Mouse (Mus musculus) intestine, embryonic 15.5 days (tissue): ENCODE measurements at regions not wholly inside any gene's neighbourhood (a gene's known extent, or its start where the extent isn't known, plus 50 kb on each side); places are given as distances from the start of the nearest gene placed in this dataset.

Source experiments
- ATAC-seq: fragments of 200-750 bp; cut with Nextera tagmentation; 2 replicates; pipeline ENCODE4 v1.8.0; 2017; ENCODE audit warnings: moderate TSS enrichment, moderate library complexity
- H3K27ac ChIP-seq: fragments of 300-500 bp; sonication (generic); 2 replicates; pipeline ENCODE4 v1.5.1; 2015; ENCODE audit warnings: mild to moderate bottlenecking, inconsistent platforms
- H3K27me3 ChIP-seq: fragments of 300-500 bp; sonication (generic); replicated peaks from 2 replicates; pipeline ENCODE4 v1.6.1; 2015; ENCODE audit warnings: inconsistent platforms
- H3K36me3 ChIP-seq: fragments of 300-500 bp; sonication (generic); 2 replicates; pipeline ENCODE4 v1.6.1; 2015; ENCODE audit warnings: inconsistent platforms
- H3K4me1 ChIP-seq: fragments of 300-500 bp; sonication (generic); replicated peaks from 2 replicates; pipeline ENCODE4 v1.6.1; 2015; ENCODE audit warnings: inconsistent platforms
- H3K4me2 ChIP-seq: fragments of 300-500 bp; sonication (generic); replicated peaks from 2 replicates; pipeline ENCODE4 v1.6.1; 2015; ENCODE audit warnings: mild to moderate bottlenecking, inconsistent platforms
- H3K4me3 ChIP-seq: fragments of 300-500 bp; sonication (generic); replicated peaks from 2 replicates; pipeline ENCODE4 v1.5.1; 2015; ENCODE audit warnings: inconsistent platforms
- H3K9ac ChIP-seq: fragments of 300-500 bp; sonication (generic); 2 replicates; pipeline ENCODE4 v1.6.1; 2015; ENCODE audit warnings: inconsistent platforms
- H3K9me3 ChIP-seq: fragments of 300-500 bp; sonication (generic); 2 replicates; pipeline ENCODE4 v1.6.1; 2016; ENCODE audit warnings: inconsistent platforms
- WGBS: fragments of 180-500 bp; shearing (Covaris S2); methylation state at CpG from one replicate; pipeline ENCODE4 v1.1.7; 2015; 5-methylcytosine and 5-hydroxymethylcytosine counted together

DNA sequence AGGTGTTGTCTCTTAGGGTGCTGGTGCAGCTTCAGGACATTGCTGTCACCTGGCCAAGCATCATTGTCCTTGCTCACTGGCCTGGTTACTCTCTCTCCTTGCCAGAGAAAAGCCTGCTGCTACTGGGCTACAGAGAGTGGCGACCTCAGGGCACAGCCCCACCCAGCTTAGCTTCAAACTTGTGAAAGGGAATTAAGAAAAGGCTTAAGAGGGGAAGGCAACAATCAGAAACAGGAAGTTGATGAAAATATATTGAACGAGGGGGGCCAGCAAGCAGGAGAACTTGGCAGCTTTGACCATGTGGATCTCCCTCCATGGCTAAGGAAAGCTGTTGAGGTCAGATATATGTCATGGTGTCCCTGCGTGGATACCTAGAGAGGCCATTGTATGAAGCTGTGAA lies 151.1 kb downstream of the Cd24a start:
- no peaks in the 10 kb centered on the region for H3K36me3 ChIP-seq
- H3K27ac ChIP-seq: no peak overlapping the region
- H3K27me3 ChIP-seq: no peaks in the 10 kb centered on the region
- no peak for ATAC-seq
- H3K4me3 ChIP-seq: no peak overlapping the region
- no peak overlapping the region for H3K4me2 ChIP-seq
- WGBS: 69% methylated on average over 3 of the region's 3 CpGs
- no peak overlapping the region for H3K9ac ChIP-seq
- H3K4me1 ChIP-seq: no peaks in the 10 kb centered on the region
- no peaks in the 10 kb centered on the region for H3K9me3 ChIP-seq

DNA sequence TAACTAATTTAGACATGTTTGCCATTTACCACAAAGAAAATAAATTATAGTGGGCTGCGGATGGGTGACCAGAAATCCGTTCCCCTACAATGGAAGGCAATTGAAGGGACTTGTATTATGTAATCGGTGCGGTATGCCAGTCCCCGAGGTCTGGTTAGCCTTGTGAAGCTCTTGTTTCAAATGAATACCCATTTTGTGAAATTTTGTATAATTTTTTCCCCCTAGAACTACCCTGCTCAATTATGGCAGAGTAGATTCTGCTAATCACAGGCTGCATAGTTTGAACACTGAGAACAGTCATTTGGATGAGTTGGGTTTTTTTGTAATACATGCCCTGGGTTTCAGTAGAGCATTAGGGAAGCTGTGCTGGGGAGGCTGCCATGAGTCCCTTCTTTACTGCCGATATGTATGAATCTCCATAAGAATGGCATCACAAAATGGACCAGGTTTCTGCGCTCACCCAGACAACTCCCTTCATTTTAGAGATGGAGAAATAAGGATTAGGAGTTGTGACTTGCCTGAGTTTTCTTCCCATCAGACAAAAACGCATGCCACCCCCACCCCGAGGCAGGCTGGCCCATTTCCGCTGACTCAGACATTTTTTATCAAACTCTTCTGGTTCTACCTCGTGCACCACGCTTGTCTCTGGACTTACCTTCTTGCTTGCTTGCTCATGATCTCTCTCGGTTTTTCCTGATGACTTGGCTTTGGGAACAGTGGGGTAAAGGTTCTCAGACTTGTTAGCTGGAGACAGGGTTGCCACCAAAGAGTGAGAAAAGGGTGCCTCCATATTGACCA lies 155.7 kb downstream of the Cd24a start:
- H3K27me3 ChIP-seq: no peaks in the 10 kb centered on the region
- no peaks in the 10 kb centered on the region for H3K4me1 ChIP-seq
- H3K9ac ChIP-seq: no peak overlapping the region
- H3K27ac ChIP-seq: no peak overlapping the region
- no peaks in the 10 kb centered on the region for H3K9me3 ChIP-seq
- H3K4me3 ChIP-seq: no peak overlapping the region
- no peaks in the 10 kb centered on the region for H3K36me3 ChIP-seq
- 84% methylated on average over 13 of the region's 13 CpGs for WGBS
- no peak for ATAC-seq
- no peak overlapping the region for H3K4me2 ChIP-seq

DNA sequence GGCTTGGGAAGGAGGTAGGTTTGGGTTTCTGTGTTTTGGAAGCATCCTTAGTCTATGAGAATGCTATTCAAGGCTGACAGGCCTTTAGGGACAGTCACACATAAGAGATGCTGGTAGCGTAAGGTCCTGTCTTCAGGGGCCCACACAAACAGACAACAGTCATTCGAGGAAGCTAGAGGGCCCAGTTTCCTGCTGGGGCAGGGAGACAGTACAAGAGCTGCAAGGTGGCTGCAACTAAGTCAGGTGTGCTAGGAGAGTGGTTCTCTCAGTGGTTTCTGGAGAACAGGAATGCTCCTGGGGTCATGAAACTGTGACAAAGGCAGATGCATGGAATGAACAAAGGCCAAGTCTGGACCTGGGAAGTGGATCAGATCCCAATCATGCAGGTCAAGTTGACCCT lies 161.1 kb downstream of the Cd24a start:
- Histone ChIP-seq H3K27ac (no peak overlapping the region), H3K9me3 (no peaks in the 10 kb centered on the region), H3K4me3 (no peak overlapping the region), H3K36me3 (no peaks in the 10 kb centered on the region), H3K4me2 (no peak overlapping the region), H3K27me3 (no peaks in the 10 kb centered on the region), H3K9ac (no peak overlapping the region), H3K4me1 (peaks cover 8% of the 10 kb centered on the region)
- no peak for ATAC-seq
- WGBS: 88% methylated on average over 2 of the region's 2 CpGs

DNA sequence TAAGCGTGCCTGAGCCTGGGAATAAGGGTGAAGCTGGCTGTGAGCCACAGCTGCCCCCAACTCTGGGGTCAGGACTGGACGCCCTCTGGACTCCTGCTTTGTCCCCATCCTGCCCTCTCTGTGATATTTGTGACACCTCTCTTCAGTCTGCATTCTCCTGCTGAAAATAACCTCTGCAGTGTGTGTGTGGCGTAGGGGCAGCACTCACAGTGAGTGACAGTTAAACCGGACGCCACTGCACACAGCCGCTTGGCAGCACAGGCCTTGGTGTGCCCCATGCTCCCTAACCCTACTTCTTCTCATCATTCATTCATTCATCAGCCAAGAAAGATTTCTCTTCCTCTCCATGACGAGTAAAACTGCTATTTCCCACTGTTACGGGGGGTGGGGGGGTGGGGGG lies 161.6 kb downstream of the Cd24a start:
- H3K9me3 ChIP-seq: no peaks in the 10 kb centered on the region
- no peak overlapping the region for H3K9ac ChIP-seq
- WGBS: 62% methylated on average over 8 of the region's 8 CpGs
- ATAC-seq: no peak
- H3K4me2 ChIP-seq: no peak overlapping the region
- H3K36me3 ChIP-seq: no peaks in the 10 kb centered on the region
- peaks cover 8% of the 10 kb centered on the region for H3K4me1 ChIP-seq
- H3K27ac ChIP-seq: no peak overlapping the region
- H3K27me3 ChIP-seq: no peaks in the 10 kb centered on the region
- no peak overlapping the region for H3K4me3 ChIP-seq

DNA sequence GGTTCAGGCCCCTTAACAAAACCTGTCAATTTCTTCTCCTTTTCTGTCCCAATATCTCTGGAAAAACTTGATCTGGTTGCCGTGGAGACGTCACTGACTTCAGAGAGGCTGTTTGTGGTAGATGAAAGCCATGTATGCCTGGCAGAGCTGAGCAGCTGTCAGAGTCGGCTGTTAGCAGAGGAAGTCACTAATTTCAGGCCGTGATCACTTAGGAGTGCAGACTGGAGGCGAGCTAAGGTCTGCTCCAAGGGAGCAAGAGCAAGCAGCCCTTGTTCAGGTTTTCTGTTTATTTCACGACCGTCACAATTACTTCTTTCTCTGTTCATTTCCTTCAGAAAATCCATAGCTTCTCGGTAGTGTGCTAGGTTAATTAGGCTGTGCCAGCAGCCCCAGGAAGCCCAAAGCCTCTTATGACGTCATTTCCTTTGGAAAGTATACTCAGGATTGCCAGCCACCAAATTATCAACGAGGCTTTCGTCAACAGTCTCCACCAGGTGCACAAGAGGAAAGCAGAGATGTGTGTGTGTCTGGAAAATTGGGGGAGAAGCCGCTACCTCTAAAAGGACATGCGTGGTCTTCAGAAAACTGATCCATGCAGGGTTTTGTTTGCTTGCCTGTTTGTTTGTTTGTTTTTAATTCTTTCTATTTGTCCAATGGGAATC lies 161.2 kb downstream of the Qrsl1 start:
- Histone ChIP-seq H3K9ac (no peak overlapping the region), H3K27me3 (no peaks in the 10 kb centered on the region), H3K9me3 (no peaks in the 10 kb centered on the region), H3K4me1 (peaks cover 8% of the 10 kb centered on the region), H3K4me3 (no peak overlapping the region), H3K27ac (peak overlapping the region; percentile 29; the same call in 1 of the 2 replicates), H3K4me2 (no peak overlapping the region), H3K36me3 (no peaks in the 10 kb centered on the region)
- no peak for ATAC-seq
- 28% methylated on average over 13 of the region's 13 CpGs for WGBS

DNA sequence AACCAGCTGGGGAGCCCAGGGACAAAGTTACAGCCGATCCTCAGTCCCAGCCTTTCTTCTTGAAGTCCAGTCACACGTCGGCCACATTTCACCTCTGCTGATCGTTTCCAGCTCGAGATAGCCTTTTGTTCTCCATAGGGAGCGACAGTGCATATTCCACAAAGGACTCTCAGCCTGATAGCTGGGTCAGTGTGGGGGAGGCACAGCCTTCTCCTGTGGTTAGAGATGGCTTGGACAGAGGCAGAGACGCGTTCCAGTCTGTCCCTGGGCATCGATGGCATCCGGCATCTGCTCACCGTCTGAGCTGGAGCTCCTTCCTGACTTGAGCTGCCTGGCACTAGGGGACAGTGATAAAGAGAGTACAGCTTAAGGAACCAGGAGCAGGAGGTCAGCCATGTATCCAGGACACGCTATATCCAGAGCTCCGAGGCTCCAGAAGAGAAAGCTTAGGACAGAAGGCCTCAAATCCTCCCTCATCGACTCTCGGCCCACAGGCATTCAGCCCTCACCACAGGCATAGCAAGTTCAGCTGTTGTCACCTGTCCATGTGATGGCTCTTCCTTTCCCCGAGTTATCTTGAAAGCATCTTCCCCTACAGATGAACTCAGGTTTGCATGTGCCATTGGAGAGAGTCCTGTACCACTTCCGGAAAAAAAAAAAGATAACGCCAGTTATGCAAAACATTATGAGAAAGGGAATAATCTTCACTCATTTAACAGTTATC lies 160.0 kb downstream of the Qrsl1 start:
- 67% methylated on average over 18 of the region's 18 CpGs for WGBS
- Histone ChIP-seq H3K27ac (no peak overlapping the region), H3K4me1 (peaks cover 8% of the 10 kb centered on the region), H3K36me3 (no peaks in the 10 kb centered on the region), H3K27me3 (no peaks in the 10 kb centered on the region), H3K9me3 (no peaks in the 10 kb centered on the region), H3K4me2 (no peak overlapping the region), H3K4me3 (no peak overlapping the region), H3K9ac (no peak overlapping the region)
- no peak for ATAC-seq

DNA sequence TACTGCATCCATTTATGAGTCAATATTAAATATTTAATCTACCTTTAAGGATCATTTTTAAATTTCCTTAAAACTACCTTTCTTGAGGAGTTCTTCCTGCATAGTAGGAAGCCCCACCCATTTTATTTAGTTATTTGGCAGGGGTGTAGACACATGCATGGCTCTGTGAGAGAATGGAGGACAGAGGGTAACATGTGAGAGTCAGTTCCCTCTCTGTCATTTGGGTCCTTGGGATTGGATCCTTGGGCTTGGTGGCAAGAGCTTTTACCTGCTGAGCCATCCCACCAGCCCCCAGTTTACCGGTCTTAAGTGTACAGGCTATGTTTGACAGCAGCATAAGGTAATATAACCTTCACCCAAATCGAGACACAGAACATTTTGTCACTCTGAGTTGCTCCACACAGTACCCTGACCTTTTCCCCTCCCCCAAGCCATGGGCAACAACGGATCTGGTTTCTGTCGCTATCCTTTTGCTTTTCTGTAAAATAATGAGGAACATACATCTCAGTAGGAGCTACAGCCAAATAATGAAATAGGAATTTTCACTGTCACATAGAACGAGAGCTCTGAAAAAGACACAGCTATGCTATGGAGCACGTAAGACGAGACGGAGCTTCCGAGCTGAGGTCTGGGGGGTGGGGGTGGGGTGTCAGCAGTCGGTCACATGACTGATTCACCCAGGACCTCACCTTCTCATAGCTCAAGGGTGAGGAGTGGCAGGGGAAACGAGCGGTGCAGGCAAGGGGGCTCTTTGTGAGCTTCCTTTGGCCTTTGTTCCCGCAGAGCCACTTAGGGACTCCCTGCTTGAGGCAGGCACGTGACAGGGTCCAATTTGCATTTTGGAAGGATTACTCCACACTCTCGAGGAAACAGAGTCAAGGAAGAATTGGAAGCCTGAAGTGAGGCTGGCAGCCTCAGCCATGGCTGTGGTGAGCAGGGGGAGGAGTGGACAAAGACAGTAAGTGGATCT lies 159.2 kb downstream of the Qrsl1 start:
- 14% methylated on average over 15 of the region's 15 CpGs for WGBS
- no peak overlapping the region for H3K27ac ChIP-seq
- H3K9ac ChIP-seq: no peak overlapping the region
- no peak overlapping the region for H3K4me3 ChIP-seq
- H3K9me3 ChIP-seq: no peaks in the 10 kb centered on the region
- H3K4me2 ChIP-seq: peak overlapping the region; percentile 47
- peaks cover 8% of the 10 kb centered on the region for H3K4me1 ChIP-seq
- no peaks in the 10 kb centered on the region for H3K36me3 ChIP-seq
- ATAC-seq: peak; percentile 62
- no peaks in the 10 kb centered on the region for H3K27me3 ChIP-seq

DNA sequence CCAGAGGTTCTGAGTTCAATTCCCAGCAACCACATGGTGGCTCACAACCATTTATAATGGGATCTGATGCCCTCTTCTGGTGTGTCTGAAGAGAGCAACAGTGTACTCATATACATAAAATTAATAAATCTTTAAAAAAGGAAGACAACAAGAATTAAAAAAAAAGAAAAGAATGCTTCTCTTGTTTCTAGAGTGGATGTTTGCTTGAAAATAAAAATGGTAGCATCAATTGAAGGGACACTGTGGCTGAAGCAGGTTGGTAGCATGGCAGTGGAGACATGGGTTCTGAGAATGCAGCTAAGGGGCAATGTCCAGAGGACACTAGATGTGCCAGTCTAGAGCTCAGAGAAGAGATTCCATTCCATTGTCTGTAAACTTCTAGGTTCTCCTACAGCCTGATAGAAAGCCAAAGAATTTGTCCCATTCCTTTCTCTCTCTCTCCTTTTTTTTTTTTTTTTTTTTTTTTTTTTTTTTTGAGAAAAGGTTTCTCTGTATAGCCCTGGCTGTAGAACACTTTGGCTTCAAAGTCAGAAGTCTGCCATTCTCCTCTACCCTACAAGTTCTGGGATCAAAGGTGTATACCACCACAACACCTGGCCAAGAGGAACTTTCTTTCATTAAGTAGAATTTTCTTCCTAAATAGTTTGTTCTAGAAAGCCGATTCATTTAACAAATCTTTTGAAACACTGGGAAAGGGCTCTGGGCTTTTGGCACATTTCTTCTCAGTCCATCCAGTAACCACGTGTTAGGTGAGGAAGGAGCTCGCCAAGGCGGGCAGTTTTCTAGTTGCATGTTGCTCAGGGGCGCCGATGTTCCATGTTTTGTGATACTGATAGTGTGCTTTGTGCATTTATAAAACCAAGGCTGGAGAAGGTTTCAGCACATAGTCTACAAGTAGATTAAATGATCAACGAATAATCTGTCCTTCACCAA lies 158.1 kb downstream of the Qrsl1 start:
- peaks cover 8% of the 10 kb centered on the region for H3K4me1 ChIP-seq
- H3K4me2 ChIP-seq: no peak overlapping the region
- H3K9me3 ChIP-seq: no peaks in the 10 kb centered on the region
- H3K36me3 ChIP-seq: no peaks in the 10 kb centered on the region
- H3K27me3 ChIP-seq: no peaks in the 10 kb centered on the region
- H3K9ac ChIP-seq: no peak overlapping the region
- 92% methylated on average over 7 of the region's 7 CpGs for WGBS
- ATAC-seq: no peak
- no peak overlapping the region for H3K27ac ChIP-seq
- no peak overlapping the region for H3K4me3 ChIP-seq

DNA sequence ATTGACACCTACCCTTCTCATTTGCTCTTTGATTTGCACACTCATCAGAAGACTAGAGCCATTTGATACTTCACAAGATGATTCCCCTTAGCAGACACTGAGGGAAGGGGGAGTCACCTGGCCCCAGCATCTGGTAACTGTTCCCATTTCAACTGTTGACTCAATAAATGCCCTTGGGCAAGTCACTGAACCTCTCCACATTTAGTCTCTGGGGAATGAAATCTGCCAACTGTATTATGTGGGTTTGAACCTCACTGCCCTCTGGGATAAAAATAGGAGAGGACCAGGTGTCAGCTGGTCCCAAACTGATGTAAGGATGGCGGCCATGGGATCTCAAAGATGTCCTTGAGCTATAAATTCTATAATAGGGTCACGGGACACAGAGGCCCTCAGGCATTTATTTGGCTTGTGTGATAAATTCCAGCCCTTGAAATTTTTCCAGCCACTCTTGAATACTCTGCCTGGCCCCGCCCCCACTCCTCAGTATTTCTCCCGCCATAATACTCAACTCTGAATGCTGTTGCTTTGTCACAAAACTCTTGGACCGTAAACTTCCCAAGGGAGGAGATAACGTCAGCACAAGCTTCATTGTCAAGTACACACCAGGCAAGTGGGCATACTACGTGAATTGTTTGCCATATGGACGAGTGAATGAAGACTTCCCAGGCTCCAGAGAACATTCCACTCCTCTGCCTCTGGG lies 155.5 kb downstream of the Qrsl1 start:
- no peaks in the 10 kb centered on the region for H3K36me3 ChIP-seq
- no peak overlapping the region for H3K4me2 ChIP-seq
- H3K9ac ChIP-seq: no peak overlapping the region
- H3K4me1 ChIP-seq: peaks cover 8% of the 10 kb centered on the region
- 75% methylated on average over 8 of the region's 8 CpGs for WGBS
- ATAC-seq: no peak
- H3K27ac ChIP-seq: no peak overlapping the region
- H3K9me3 ChIP-seq: no peaks in the 10 kb centered on the region
- H3K4me3 ChIP-seq: no peak overlapping the region
- H3K27me3 ChIP-seq: no peaks in the 10 kb centered on the region

DNA sequence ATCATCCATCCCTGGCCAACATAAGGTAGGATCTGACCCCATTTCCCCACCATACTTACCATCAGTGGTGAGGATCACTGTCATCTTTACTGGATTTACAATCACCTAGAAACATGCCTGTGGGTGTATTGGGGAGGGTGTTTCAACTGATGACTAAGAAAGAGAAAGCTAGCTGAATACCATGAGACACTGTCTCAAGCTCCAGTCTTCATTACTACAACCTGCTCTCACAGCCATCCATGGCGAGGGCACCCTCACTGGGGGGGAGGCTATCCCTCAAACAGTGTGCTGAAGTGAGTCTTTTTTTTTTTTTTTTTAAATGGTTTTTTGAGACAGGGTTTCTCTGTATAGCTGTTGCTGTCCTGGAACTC lies 154.9 kb downstream of the Qrsl1 start:
- Histone ChIP-seq H3K36me3 (no peaks in the 10 kb centered on the region), H3K4me3 (no peak overlapping the region), H3K9ac (no peak overlapping the region), H3K27me3 (no peaks in the 10 kb centered on the region), H3K4me1 (peaks cover 8% of the 10 kb centered on the region; the same call in 1 of the 2 replicates), H3K27ac (no peak overlapping the region), H3K4me2 (no peak overlapping the region), H3K9me3 (no peaks in the 10 kb centered on the region)
- no peak for ATAC-seq
- 96% methylated on average over 1 of the region's 1 CpGs for WGBS

DNA sequence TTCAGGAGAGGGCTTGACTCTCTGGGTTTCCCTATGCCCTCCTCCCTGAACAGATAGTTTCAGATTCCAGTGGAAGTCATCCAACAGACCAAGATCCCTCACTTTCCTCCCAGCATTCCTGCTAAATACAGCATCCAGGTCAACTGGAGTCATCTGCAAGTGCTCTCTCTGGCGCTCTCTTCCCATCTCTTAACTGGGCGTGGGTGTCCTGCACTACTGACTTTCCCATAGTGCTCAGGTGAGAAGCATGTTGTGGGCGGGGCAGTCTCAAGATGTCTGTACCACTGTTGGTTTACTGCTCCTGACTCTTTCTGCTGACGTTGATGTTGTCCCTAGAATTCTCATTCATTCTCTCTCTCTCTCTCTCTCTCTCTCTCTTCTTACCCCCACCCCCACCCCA lies 154.0 kb downstream of the Qrsl1 start:
- Histone ChIP-seq H3K4me2 (no peak overlapping the region), H3K27ac (no peak overlapping the region), H3K9me3 (no peaks in the 10 kb centered on the region), H3K4me3 (no peak overlapping the region), H3K9ac (no peak overlapping the region), H3K4me1 (peaks cover 9% of the 10 kb centered on the region; the same call in 1 of the 2 replicates), H3K36me3 (no peaks in the 10 kb centered on the region), H3K27me3 (no peaks in the 10 kb centered on the region)
- no peak for ATAC-seq
- 93% methylated on average over 4 of the region's 4 CpGs for WGBS
